Mouse (Mus musculus): ENCODE results near the gene Ovca2.
A peak's percentile ranks its signal among the peaks of the same experiment; 100 is the strongest.

Ovca2 gene

GRCm38 (mm10) chr11:75169405-75170080, 9.1 kb downstream of the Ovca2 start, which contains the start of gene Hic1:
Hic1 (minus strand) TSS chr11:75169519.
- no peak for DNase-seq

DNA sequence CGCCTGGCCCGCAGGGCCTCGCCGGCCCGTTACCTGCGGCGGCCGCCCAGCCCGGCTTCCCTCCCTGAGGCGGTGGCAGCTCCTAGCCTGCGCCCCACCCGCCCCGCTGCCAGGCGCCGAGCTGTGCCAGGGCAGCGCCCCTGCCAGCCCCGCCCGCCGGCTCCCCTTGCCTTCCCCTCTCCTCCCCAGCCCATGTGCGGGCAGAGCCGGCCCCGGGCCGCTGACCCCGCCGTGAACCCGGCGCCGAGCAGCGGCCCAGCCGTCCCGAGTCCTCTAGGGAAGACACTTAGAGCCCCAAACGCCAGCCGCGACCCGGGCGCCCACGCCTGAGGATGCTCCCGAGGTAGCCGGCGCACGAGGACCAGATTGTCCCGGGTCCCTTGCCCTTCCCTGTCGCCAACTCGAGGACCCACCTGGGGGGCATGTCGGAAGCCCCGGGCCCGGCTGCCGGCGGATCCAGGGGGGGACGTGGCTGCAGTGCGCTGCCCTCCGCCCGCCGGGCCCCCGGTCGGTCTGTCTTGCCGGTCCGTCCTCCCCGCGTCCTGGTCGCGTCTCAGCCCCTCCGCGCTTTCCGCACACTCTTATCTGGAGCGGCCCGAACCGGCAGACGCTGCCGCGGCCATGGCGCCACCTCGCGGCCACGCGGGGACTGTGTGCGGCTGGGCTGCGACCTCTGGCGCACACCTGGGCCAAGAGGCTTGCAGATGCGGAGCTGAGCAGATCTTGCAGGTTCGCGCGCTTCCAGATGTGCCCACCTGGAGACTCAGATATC, 9.9 kb downstream of the Ovca2 start:
- DNase-seq = peak; percentile 73 to 82

DNA sequence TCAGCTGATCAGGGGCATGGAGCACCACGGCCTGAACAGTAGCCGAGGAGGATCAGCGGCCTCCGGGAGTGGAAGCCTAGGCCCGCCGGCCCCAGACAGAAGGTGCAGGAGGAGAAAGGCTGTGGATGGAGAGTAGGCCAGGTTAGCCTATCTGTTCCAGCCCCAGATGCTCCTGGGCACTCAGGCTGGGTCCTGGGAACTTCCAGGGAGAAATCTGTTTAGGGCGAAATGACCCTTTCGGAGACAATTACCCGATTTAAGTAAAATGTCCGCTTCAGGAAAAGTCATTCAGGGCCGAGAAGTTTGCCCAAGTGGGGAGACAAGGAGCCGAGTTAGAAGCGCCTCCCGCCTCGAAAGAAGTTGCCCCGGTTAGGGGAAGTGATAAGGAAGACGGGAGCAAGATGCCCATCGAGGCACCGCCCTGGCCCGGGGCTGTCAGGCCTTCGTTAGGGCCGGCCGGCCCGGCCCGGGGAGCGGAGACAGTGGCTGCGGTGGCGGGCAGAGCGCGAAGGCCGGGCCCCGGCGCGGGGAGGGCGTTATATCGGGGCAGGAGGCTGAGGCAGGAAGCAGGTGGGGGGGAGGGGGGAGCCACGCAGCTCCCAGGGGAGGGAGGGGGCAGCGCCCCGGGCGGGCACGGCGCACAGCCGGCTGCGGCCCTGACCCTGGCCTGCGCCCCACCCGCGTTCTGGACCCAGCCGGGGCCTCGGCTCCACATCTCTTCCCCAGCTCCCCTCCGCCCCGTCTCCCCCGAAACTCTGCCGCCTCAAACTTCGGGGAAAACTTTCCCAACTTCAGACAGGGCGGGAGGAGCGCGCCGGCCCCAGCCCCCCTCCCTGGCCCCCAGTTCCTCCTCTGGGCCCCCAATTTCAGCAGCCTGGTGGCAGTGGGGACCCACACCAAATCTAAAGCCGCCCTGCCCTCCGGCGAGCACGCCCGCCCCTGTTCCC, 10.7 kb downstream of the Ovca2 start:
- no peak for DNase-seq

- DNase-seq = no peak
Observed at GRCm38 (mm10) chr11:75166861-75167642, 11.6 kb downstream of the Ovca2 start.

DNA sequence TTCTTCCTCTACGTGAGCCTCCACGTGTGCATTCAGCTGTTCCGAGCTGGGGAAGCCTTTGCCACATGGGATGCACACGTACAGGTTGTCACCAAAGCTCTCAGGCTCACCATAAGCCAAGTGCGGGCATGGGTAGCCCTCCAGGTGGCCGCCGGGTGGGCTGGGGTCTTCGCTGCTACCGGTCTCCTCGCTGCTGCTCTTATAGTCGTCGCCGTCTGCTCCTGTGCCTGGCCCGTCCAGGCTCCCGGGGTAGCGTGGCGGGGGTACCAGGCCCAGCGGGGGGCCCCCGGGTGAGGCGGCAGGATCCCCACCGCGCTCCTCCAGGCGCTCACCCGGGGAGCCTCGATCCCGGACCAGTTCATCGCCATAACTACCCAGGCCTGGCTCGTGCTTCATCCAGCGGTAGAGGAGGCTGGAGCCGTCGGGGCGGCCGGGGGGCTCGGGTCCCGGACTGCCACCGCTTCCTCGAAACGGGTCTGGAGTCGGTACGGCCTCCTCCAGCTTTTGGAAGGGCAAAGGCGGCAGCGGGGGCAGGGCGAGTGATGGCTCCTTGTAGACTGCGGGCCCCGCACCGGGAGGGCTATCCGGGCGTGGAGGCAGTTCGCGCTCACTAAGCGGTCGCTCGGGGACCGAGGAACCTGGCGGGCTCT, 12.3 kb downstream of the Ovca2 start:
- no peak for DNase-seq

DNA sequence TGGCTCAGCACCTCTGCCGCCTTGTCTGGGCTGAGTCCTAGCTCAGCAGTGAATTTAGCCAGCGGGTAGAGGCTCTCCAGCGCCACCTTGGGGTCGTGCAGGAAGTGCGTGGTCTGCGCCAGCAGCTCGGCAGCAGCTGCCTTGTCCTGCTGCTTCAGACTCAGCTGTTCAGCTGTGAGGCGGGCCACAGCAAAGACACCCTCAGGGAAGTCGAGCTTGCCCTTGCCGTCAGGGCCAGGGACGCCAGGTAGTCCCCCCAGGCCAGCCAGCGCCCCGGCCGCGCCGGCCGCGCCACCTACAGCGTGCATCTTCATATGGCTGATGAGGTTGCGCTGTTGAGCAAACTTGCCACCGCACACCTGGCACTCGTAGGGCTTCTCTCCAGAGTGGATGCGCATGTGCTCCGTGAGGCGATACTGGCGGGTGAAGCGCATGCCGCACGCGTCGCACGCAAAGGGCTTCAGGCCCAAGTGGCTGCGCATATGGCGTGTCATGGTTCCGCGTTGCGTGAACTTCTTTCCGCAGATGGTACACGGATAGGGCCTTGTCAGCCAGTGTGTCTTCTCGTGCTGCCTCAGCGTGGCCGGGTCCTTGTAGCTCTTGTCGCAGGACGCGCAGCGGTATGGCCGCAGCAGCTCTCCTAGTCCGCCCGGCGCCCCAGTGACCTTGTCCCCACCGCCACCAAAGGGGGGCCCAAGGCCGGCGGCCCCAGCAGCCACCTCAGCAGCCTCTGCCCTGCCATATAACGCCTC, 13.0 kb downstream of the Ovca2 start:
- DNase-seq = peak; percentile 56 to 65

- no peak for DNase-seq
Observed at GRCm38 (mm10) chr11:75164750-75165149, 13.9 kb downstream of the Ovca2 start.

GRCm38 (mm10) chr11:75164051-75164450, 14.6 kb downstream of the Ovca2 start:
- DNase-seq = no peak

- no peak for DNase-seq
Observed at GRCm38 (mm10) chr11:75163379-75163778, 15.3 kb downstream of the Ovca2 start.

DNA sequence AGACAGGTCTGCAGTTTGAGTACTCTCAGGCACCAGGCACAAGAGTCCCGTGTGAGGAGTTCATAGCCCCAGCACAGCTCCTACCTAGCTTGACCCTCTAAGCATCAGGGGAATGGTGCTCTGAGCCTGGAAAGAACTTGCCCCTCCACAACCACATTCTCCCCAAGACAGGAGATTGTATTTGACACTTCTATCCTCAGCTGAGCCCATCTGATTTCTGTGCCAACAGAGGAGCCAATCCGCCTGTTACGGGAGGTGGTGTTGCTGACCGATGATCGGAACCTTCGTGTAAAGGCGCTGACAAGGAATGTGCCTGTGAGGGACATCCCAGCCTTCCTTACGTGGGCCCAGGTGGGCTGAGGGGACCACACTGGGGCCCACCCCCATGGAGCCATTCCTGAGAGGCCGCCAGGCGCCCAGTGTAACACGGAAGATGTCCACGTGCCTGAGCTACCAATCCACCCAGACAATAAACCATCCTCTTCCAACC, 16.0 kb downstream of the Ovca2 start:
- no peak for DNase-seq

- no peak for DNase-seq
Observed at GRCm38 (mm10) chr11:75161417-75162008, 17.1 kb downstream of the Ovca2 start.

DNA sequence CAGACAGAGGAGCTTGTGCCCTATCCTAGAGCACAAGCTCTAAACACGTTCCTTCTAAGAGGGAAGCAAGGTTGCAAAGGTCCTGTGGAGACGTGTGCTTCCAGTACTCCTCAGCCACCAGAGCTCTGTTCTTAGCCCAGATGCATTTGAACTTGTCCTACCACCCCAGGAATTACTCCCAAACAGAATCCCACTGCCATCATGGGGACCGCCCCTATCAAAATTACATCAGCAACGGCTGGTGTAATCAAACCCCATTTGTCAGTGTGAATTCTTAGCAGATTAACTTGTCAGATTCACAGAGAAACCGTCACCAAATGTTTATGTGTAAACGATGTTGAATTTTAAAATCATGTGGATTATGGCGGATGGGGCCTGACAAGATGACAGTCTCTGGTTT, 17.7 kb downstream of the Ovca2 start:
- DNase-seq = no peak

DNA sequence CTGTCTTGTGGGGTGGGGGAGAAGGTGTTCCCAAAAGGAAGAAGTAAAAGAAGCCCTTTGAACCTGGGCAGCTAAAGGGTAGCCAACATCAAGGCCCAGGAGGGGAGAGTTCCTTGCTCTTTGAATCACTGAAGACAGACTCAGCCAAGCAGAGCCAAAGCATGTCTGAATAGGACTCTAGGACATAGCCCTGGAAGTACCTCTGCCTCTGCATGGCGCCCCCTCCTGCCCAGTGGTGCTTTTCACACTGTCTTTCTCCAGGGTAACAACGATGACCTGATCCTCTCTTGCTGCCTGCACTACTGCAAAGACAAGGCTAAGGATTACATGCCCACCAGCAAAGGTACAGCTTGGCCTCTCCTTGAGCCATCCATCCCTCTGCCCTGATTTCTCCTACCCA, 19.1 kb downstream of the Ovca2 start:
- DNase-seq = no peak

DNA sequence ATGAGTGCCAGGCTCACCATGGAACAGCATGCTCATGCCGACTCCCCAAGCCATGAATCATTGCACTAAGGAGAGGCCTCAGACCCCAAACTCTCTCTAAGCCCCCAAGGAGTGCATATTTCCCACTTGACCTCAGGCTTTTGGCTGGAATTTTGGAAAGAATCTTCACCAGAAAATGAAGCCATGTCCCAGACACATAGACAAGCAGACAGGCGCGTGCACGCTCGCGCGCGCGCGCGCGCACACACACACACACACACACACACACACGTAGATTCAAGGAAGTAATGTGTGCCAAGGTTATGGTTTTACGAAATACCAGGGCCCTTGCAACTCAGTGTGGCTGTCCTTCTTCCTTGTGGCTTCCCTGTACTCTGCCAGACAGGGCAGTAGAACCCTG, 20.2 kb downstream of the Ovca2 start:
- DNase-seq = no peak

GRCm38 (mm10) chr11:75157901-75158300, 20.7 kb downstream of the Ovca2 start:
- no peak for DNase-seq

- DNase-seq = no peak
Observed at GRCm38 (mm10) chr11:75157037-75157436, 21.6 kb downstream of the Ovca2 start.

DNA sequence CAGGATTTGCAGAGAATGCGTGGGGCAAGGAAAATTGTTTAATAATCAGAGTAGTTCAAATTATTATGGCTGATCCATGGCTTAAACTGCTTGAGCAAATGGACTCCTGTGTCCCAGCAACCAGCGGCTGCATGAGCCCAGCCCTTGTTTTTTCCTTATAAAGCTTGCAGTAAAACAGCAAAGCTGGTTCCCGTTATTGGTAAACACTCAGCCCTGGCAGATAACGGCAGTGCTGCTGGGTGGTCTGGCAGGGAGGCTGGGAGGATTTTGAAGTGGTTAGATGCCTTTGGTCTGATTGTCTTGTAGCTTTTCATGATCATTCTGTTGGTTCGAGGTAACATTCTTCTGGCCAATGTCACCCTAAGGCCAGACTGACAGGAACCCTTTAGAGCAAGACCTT, 22.2 kb downstream of the Ovca2 start:
- DNase-seq = no peak

DNA sequence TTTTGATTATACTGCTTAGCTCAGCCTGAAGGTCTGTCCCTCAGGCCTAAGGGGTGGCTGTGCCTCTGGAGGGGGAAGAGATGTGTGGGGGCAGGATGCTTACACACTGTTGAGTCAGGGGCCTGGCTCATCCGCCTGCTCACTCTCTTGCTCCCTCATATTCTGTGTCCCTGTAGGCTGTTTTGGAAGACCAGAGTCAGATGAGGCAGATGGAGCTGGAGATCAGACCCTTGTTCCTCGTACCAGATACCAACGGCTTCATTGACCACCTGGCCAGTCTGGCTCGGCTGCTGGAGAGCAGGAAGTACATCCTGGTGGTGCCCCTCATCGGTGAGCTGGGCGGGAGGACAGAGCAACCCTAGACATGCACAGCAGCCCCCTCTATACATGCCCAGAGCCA, 22.6 kb downstream of the Ovca2 start:
- DNase-seq = no peak

DNA sequence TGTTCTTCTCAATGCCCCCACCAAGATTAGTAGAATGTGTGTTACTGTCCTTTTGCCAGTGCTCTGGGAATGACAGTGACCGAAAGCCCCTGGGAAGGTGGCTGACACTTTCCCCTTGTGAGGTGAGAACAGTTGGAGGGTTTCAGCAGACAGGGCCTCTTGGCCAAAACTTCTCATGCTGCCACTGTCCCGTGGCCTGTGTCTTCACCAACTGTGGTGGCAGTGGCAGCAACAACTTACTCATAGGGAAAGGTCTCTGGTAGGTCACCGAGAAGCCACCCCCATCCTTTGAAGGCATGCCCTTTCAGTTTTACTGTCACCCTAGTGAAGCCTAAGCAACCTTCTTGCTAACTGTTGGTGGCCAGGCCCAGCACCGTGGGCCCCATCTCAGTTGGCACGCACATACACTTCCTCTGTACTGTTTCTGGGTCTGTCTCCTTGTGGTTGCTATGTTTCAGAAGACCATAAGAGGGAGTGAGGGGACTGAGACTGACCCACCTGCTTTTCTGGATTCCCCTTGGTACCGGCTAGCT, 24.5 kb downstream of the Ovca2 start:
- no peak for DNase-seq
